Mouse (Mus musculus): Measurements from ENCODE around the gene Tmcc1. TPM values are rescaled to one million over a fixed set of nuclear protein-coding genes. Genes with fewer than 3 reads are reported as not detected.

Gene Tmcc1
- polyA plus RNA-seq, 1 experiment, result 97.7 TPM

DNA sequence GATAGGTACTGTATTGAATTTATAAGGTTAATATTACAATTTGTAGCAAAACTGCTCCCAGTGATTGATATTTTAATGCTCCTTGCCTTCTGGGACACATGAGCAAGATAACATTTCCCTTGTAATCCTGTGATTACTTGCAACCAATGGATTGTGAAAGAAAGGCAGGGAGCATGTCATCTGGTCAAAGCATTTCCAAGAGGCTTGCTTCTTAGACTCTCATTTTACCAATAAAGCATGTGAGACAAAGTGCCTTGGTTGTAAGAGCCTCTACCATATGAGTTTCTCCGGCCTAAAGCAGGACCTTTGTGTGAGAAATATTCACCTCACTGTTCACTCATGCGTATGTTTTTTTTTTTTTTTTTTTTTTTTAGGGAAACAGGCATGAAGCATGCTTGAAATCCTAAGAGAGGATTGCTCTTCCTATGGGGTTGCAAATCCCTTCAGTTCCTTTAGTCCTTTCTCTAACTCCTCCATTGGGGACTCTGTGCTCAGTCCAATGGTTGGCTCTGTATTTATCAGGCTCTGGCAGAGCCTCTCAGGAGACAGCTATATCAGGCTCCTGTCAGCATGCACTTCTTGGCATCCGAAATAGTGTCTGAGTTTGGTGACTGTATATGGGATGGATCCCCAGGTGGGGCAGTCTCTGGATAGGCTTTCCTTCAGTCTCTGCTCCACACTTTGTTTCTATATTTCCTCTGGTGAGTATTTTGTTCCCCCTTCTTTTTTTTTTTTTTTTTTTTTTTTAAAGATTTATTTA lies 134.6 kb downstream of the Tmcc1 start:
- H3K4me1 ChIP-seq (ENCODE audit: control insufficient read depth, insufficient read depth, low read length), result no peaks in the 10 kb centered on the region
- no peak overlapping the region for H3K4me3 ChIP-seq (ENCODE audit: control insufficient read depth, low read depth, low read length)
- H3K36me3 ChIP-seq (ENCODE audit: control insufficient read depth, insufficient read depth, low read length), result no peaks in the 10 kb centered on the region
- H3K27ac ChIP-seq (ENCODE audit: control insufficient read depth, insufficient read depth, low read depth, low read length), result no peak overlapping the region
- no peaks in the 10 kb centered on the region for H3K27me3 ChIP-seq (ENCODE audit: control insufficient read depth, insufficient read depth, low read length)
- TF ChIP-seq CTCF (IDR thresholded peaks at IDR 0.05; ENCODE audit: control insufficient read depth, insufficient read depth, insufficient replicate concordance, low read depth, low read length), result no peak
- no peak for TF ChIP-seq POLR2A (IDR thresholded peaks at IDR 0.05; ENCODE audit: control insufficient read depth, low read depth, low read length)

- Histone ChIP-seq H3K4me1 (ENCODE audit: control insufficient read depth, insufficient read depth, low read length) (no peaks in the 10 kb centered on the region), H3K36me3 (ENCODE audit: control insufficient read depth, insufficient read depth, low read length) (no peaks in the 10 kb centered on the region), H3K27me3 (ENCODE audit: control insufficient read depth, insufficient read depth, low read length) (no peaks in the 10 kb centered on the region), H3K4me3 (ENCODE audit: control insufficient read depth, low read depth, low read length) (no peak overlapping the region), H3K27ac (ENCODE audit: control insufficient read depth, insufficient read depth, low read depth, low read length) (no peak overlapping the region; the same call in 1 of the 2 replicates)
- TF ChIP-seq CTCF (IDR thresholded peaks at IDR 0.05; ENCODE audit: control insufficient read depth, insufficient read depth, insufficient replicate concordance, low read depth, low read length), result no peak
- no peak for TF ChIP-seq POLR2A (IDR thresholded peaks at IDR 0.05; ENCODE audit: control insufficient read depth, low read depth, low read length)
These were observed 136.5 kb downstream of the Tmcc1 start for GRCm38 (mm10) chr6:116056676-116057264.

DNA sequence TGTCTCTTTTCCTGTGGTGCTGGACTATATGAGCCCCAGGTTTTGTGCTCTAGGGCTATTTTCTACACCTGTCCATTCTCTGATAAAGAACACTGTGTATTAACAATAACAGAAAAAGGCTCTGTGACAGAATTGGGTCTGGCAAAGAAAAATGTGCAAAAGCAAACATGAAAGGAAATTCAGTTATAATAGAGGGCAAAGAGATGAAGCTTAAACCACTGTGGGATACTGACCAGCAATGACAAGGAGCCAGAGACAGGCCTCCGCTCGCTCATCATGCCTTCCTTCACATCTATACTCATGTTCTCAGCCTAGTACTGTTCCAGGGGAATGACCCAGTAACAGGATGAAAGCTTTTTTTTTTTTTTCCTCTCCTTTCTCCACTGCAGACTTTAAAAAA lies 137.5 kb downstream of the Tmcc1 start:
- H3K4me3 ChIP-seq (ENCODE audit: control insufficient read depth, low read depth, low read length), result no peak overlapping the region
- no peaks in the 10 kb centered on the region for H3K27me3 ChIP-seq (ENCODE audit: control insufficient read depth, insufficient read depth, low read length)
- H3K27ac ChIP-seq (ENCODE audit: control insufficient read depth, insufficient read depth, low read depth, low read length), result no peak overlapping the region
- TF ChIP-seq POLR2A (IDR thresholded peaks at IDR 0.05; ENCODE audit: control insufficient read depth, low read depth, low read length) (no peak), CTCF (IDR thresholded peaks at IDR 0.05; ENCODE audit: control insufficient read depth, insufficient read depth, insufficient replicate concordance, low read depth, low read length) (no peak)
- no peaks in the 10 kb centered on the region for H3K36me3 ChIP-seq (ENCODE audit: control insufficient read depth, insufficient read depth, low read length)
- H3K4me1 ChIP-seq (ENCODE audit: control insufficient read depth, insufficient read depth, low read length), result no peaks in the 10 kb centered on the region

- TF ChIP-seq POLR2A (IDR thresholded peaks at IDR 0.05; ENCODE audit: control insufficient read depth, low read depth, low read length) (no peak), CTCF (IDR thresholded peaks at IDR 0.05; ENCODE audit: control insufficient read depth, insufficient read depth, insufficient replicate concordance, low read depth, low read length) (no peak)
- H3K4me1 ChIP-seq (ENCODE audit: control insufficient read depth, insufficient read depth, low read length), result no peaks in the 10 kb centered on the region
- H3K36me3 ChIP-seq (ENCODE audit: control insufficient read depth, insufficient read depth, low read length), result no peaks in the 10 kb centered on the region
- H3K27ac ChIP-seq (ENCODE audit: control insufficient read depth, insufficient read depth, low read depth, low read length), result no peak overlapping the region
- H3K27me3 ChIP-seq (ENCODE audit: control insufficient read depth, insufficient read depth, low read length), result no peaks in the 10 kb centered on the region
- no peak overlapping the region for H3K4me3 ChIP-seq (ENCODE audit: control insufficient read depth, low read depth, low read length)
These were observed 138.2 kb downstream of the Tmcc1 start for GRCm38 (mm10) chr6:116055001-116055471.

DNA sequence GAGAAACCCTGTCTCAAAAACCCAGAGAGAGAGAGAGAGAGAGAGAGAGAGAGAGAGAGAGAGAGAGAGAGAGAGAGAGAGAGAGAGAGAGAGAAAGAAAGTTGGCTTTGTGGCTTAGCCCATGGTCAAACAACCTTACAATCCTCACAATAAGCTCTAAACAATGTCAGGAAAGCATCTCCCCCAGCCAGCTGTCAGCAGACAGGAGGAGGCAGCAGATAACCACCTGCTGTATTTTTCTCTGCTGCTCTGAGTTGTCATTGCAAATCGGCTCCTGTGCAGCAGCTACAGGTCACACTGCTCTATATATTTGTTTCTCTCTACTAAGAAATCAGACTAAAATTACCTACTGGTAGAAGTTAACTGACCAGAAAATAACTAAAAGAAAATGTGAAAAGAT lies 145.4 kb downstream of the Tmcc1 start:
- no peak for TF ChIP-seq POLR2A (IDR thresholded peaks at IDR 0.05; ENCODE audit: control insufficient read depth, low read depth, low read length)
- TF ChIP-seq CTCF (IDR thresholded peaks at IDR 0.05; ENCODE audit: control insufficient read depth, insufficient read depth, insufficient replicate concordance, low read depth, low read length), result no peak
- H3K36me3 ChIP-seq (ENCODE audit: control insufficient read depth, insufficient read depth, low read length), result no peaks in the 10 kb centered on the region
- H3K4me1 ChIP-seq (ENCODE audit: control insufficient read depth, insufficient read depth, low read length), result no peaks in the 10 kb centered on the region
- H3K27me3 ChIP-seq (ENCODE audit: control insufficient read depth, insufficient read depth, low read length), result no peaks in the 10 kb centered on the region
- no peak overlapping the region for H3K4me3 ChIP-seq (ENCODE audit: control insufficient read depth, low read depth, low read length)
- no peak overlapping the region for H3K27ac ChIP-seq (ENCODE audit: control insufficient read depth, insufficient read depth, low read depth, low read length)

GRCm38 (mm10) chr6:116047366-116047765 lies 145.9 kb downstream of the Tmcc1 start:
- H3K27ac ChIP-seq (ENCODE audit: control insufficient read depth, insufficient read depth, low read depth, low read length), result no peak overlapping the region
- no peaks in the 10 kb centered on the region for H3K27me3 ChIP-seq (ENCODE audit: control insufficient read depth, insufficient read depth, low read length)
- H3K4me3 ChIP-seq (ENCODE audit: control insufficient read depth, low read depth, low read length), result no peak overlapping the region
- H3K4me1 ChIP-seq (ENCODE audit: control insufficient read depth, insufficient read depth, low read length), result no peaks in the 10 kb centered on the region
- no peak for TF ChIP-seq CTCF (IDR thresholded peaks at IDR 0.05; ENCODE audit: control insufficient read depth, insufficient read depth, insufficient replicate concordance, low read depth, low read length)
- TF ChIP-seq POLR2A (IDR thresholded peaks at IDR 0.05; ENCODE audit: control insufficient read depth, low read depth, low read length), result no peak
- no peaks in the 10 kb centered on the region for H3K36me3 ChIP-seq (ENCODE audit: control insufficient read depth, insufficient read depth, low read length)

- no peak overlapping the region for H3K4me3 ChIP-seq (ENCODE audit: control insufficient read depth, low read depth, low read length)
- no peaks in the 10 kb centered on the region for H3K27me3 ChIP-seq (ENCODE audit: control insufficient read depth, insufficient read depth, low read length)
- no peaks in the 10 kb centered on the region for H3K4me1 ChIP-seq (ENCODE audit: control insufficient read depth, insufficient read depth, low read length)
- TF ChIP-seq CTCF (IDR thresholded peaks at IDR 0.05; ENCODE audit: control insufficient read depth, insufficient read depth, insufficient replicate concordance, low read depth, low read length) (no peak), POLR2A (IDR thresholded peaks at IDR 0.05; ENCODE audit: control insufficient read depth, low read depth, low read length) (no peak)
- H3K36me3 ChIP-seq (ENCODE audit: control insufficient read depth, insufficient read depth, low read length), result no peaks in the 10 kb centered on the region
- H3K27ac ChIP-seq (ENCODE audit: control insufficient read depth, insufficient read depth, low read depth, low read length), result no peak overlapping the region
These were observed 149.2 kb downstream of the Tmcc1 start for GRCm38 (mm10) chr6:116044039-116044438.

Data from testis, adult 2 months (tissue).